Mouse (Mus musculus) stomach, embryonic 14.5 days (tissue): ENCODE measurements around the gene Tsfm. TPM values are rescaled to one million over a fixed set of nuclear protein-coding genes. Genes with fewer than 3 reads are reported as not detected.

ENCODE experiments used
- ATAC-seq: fragments of 200-750 bp; cut with Nextera tagmentation; 2 replicates; pipeline ENCODE4 v1.8.0; 2017; ENCODE audit warnings: low read depth, moderate TSS enrichment; ENCODE audit not compliant: insufficient number of reproducible peaks, insufficient read depth, low FRiP score
- H3K27ac ChIP-seq: fragments of 300-500 bp; sonication (generic); 2 replicates; pipeline ENCODE4 v1.5.1; 2014; ENCODE audit warnings: mild to moderate bottlenecking, low read length, moderate library complexity, mixed read lengths
- H3K27me3 ChIP-seq: fragments of 300-500 bp; sonication (generic); 2 replicates; pipeline ENCODE4 v1.6.1; 2014; ENCODE audit warnings: low read length, control low read depth, mixed read lengths; ENCODE audit not compliant: control insufficient read depth, insufficient read depth
- H3K36me3 ChIP-seq: fragments of 300-500 bp; sonication (generic); 2 replicates; pipeline ENCODE4 v1.6.1; 2014; ENCODE audit warnings: mild to moderate bottlenecking, control low read depth, low read length, moderate library complexity, mixed read lengths; ENCODE audit not compliant: control insufficient read depth, insufficient read depth
- H3K4me1 ChIP-seq: fragments of 300-500 bp; sonication (generic); 2 replicates; pipeline ENCODE4 v1.6.1; 2014; ENCODE audit warnings: low read length, control low read depth, mixed read lengths; ENCODE audit not compliant: control insufficient read depth, insufficient read depth
- H3K4me2 ChIP-seq: fragments of 300-500 bp; sonication (generic); replicated peaks from 2 replicates; pipeline ENCODE4 v1.6.1; 2014; ENCODE audit warnings: low read depth, low read length, control low read depth
- H3K4me3 ChIP-seq: fragments of 300-500 bp; sonication (generic); 2 replicates; pipeline ENCODE4 v1.5.1; 2014; ENCODE audit warnings: low read depth, low read length, control low read depth
- H3K9ac ChIP-seq: fragments of 300-500 bp; sonication (generic); replicated peaks from 2 replicates; pipeline ENCODE4 v1.6.1; 2014; ENCODE audit warnings: low read depth, mild to moderate bottlenecking, control low read depth, low read length, moderate library complexity, mixed read lengths
- H3K9me3 ChIP-seq: fragments of 300-500 bp; sonication (generic); 2 replicates; pipeline ENCODE4 v1.6.1; 2016; ENCODE audit warnings: low read depth, low read length, control low read depth; ENCODE audit not compliant: control insufficient read depth
- WGBS: fragments of 180-500 bp; shearing (Covaris S2); extraction: QIAGEN DNeasy Blood & Tissue Kit; methylation state at CpG from one replicate; pipeline ENCODE4 v1.1.7; 2014; 5-methylcytosine and 5-hydroxymethylcytosine counted together
- polyA plus RNA-seq: library from polyadenylated mRNA; unstranded; fragments of >200 nt; fragmentation: Nextera tagmentation; extraction: Ambion mirVana; gene quantifications from 2 replicates; pipeline ENCODE4 v1.2.1, GENCODE M21; 2014

The Tsfm gene
- polyA plus RNA-seq, 1 experiment from 2014 or later: 83.7 TPM

- 67% methylated on average over 3 of the region's 3 CpGs for WGBS
- no peaks in the 10 kb centered on the region for H3K27me3 ChIP-seq
- no peaks in the 10 kb centered on the region for H3K9me3 ChIP-seq
- H3K4me2 ChIP-seq: no peak overlapping the region
- H3K36me3 ChIP-seq: peaks cover 54% of the 10 kb centered on the region
- ATAC-seq: no peak
- no peak overlapping the region for H3K4me3 ChIP-seq
- no peak overlapping the region for H3K27ac ChIP-seq
- H3K4me1 ChIP-seq: peaks cover 25% of the 10 kb centered on the region
- H3K9ac ChIP-seq: no peak overlapping the region
Observed at GRCm38 (mm10) chr10:126991676-126992075, 39.0 kb downstream of the Tsfm start.

DNA sequence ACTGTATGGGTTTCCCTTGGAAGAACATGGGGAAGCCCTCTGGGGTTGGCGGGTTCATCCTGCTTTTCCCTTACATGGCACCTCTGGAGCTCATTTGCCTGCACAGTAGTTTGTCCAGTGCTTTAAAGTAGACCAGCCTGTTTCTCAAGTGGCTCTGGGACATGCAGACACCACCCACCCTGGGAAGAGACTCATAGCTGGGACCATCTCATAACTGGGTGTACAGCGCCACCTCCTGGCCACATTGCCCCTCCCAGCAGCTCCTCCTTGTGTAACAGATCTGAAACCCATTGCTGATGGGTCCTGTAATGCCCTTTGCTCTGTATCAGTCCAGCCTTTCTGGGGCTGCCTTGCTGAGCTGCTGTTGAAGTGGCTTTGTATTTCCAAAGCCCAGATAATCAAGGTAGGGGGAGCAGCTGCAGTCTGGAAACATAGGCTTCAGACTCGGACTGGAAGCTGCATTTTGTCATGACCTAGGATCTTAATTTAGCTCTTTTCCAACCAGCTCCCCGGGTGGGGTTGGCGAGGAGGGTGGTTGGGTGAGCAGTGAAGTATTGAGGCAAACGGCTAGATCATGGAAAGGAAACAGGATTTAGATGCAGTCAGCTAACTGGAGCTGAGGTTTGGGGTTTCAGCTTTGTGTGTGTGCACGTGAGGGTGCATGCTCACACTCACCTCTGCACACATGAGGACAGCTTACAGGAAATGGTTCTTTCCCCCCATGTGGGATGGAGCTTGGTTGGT is 40.2 kb downstream of the Tsfm start:
- Histone ChIP-seq H3K9ac (no peak overlapping the region), H3K27me3 (no peaks in the 10 kb centered on the region), H3K9me3 (no peaks in the 10 kb centered on the region), H3K27ac (no peak overlapping the region), H3K36me3 (peaks cover 47% of the 10 kb centered on the region), H3K4me3 (no peak overlapping the region), H3K4me2 (no peak overlapping the region), H3K4me1 (peaks cover 37% of the 10 kb centered on the region)
- WGBS: 59% methylated on average over 7 of the region's 7 CpGs
- ATAC-seq: peak; percentile 71

- H3K9ac ChIP-seq: no peak overlapping the region
- no peak for ATAC-seq
- H3K27ac ChIP-seq: peak overlapping the region; percentile 58; the same call in 1 of the 2 replicates
- no peaks in the 10 kb centered on the region for H3K9me3 ChIP-seq
- peaks cover 29% of the 10 kb centered on the region for H3K36me3 ChIP-seq
- H3K4me3 ChIP-seq: no peak overlapping the region
- H3K4me2 ChIP-seq: no peak overlapping the region
- 60% methylated on average over 5 of the region's 5 CpGs for WGBS
- peaks cover 56% of the 10 kb centered on the region for H3K4me1 ChIP-seq
- no peaks in the 10 kb centered on the region for H3K27me3 ChIP-seq
Observed at GRCm38 (mm10) chr10:126988513-126989165, 42.0 kb downstream of the Tsfm start.

DNA sequence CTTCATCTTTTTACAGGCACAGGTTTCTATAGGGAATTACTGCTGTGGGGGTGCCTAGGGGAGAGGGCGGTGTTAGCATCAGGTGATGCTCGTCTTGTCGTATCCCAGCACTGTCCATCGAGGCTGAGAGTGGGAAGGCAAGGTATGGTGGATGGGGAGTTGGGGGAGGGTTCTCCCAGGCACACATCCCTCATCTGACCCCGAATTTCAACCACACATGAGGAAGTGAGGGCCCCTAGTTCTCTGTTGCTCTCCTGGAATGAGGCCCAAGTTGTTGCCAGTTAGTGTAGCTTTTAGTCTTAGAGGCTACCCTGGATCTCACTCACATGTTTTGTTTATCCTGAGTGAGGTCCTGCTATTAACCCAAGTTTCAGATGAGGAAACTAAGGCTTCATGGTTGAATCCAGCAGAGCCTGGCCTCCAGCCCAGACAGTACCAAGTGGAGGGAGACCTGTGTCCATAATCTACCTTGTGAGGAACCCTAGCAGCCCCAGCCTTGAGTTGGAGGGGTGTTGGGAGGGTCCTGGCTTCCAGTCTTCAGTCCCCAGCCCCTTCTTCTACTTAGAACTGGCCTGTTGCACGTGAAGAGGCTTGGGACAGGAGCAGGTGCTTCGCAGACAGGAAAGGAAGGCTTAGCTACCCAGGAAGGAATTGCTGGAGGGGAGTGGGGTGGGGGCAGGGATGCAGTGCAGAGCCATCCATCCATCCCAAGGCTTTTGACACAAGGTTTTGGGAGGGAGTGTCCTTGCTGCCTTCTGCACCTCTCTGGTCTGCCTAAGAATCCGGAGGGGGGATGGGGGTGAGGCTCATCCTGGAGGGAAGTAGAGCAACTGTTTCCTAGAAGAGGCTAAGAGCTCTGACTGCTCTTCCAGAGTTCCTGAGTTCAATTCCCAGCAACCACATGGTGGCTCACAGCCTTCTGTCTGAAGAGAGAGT is 43.2 kb downstream of the Tsfm start:
- 0 out of 2 replicates have a peak overlapping the region, but pooled peaks have one; percentile 2 for H3K4me3 ChIP-seq
- H3K36me3 ChIP-seq: peaks cover 17% of the 10 kb centered on the region
- H3K9ac ChIP-seq: no peak overlapping the region
- H3K27ac ChIP-seq: peak overlapping the region; percentile 86
- H3K4me2 ChIP-seq: peak overlapping the region; percentile 20; the same call in 1 of the 2 replicates
- H3K27me3 ChIP-seq: no peaks in the 10 kb centered on the region
- H3K4me1 ChIP-seq: peaks cover 68% of the 10 kb centered on the region
- no peak for ATAC-seq
- 47% methylated on average over 8 of the region's 8 CpGs for WGBS
- H3K9me3 ChIP-seq: no peaks in the 10 kb centered on the region

DNA sequence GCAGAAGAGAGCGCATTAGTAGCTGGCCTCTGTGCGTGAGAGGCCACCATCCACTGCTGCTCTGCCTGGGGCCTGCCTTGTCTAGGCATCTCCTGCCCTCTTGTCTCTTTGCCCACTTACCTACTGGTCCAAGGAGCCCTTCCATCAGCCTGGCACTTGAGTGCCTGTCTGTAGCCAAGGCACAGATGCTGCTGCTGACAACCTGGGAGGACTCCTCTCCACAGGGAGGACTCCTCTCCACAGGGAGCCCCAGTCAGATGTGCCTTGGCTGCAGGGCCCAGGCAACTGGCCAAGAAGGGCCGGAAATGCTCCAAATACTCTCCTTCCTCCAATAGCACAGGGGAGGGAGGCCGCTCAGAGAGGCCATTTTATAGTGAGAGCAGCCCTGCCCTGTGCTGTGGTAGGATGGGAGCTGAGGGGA is 44.1 kb downstream of the Tsfm start:
- H3K27ac ChIP-seq: peak overlapping the region; percentile 86
- H3K4me1 ChIP-seq: peaks cover 77% of the 10 kb centered on the region
- no peaks in the 10 kb centered on the region for H3K9me3 ChIP-seq
- H3K4me2 ChIP-seq: peak overlapping the region; percentile 20; the same call in 1 of the 2 replicates
- peak; percentile 42; the same call in 1 of the 2 replicates for ATAC-seq
- peaks cover 8% of the 10 kb centered on the region; the same call in 1 of the 2 replicates for H3K36me3 ChIP-seq
- H3K9ac ChIP-seq: peak overlapping the region; percentile 6; the same call in 1 of the 2 replicates
- WGBS: 40% methylated on average over 4 of the region's 4 CpGs
- 0 out of 2 replicates have a peak overlapping the region, but pooled peaks have one; percentile 2 for H3K4me3 ChIP-seq
- H3K27me3 ChIP-seq: no peaks in the 10 kb centered on the region

GRCm38 (mm10) chr10:126985579-126985978 is 45.1 kb downstream of the Tsfm start:
- Histone ChIP-seq H3K9me3 (no peaks in the 10 kb centered on the region), H3K9ac (no peak overlapping the region), H3K4me3 (no peak overlapping the region), H3K4me2 (no peak overlapping the region), H3K36me3 (peaks cover 4% of the 10 kb centered on the region; the same call in 1 of the 2 replicates), H3K27me3 (no peaks in the 10 kb centered on the region), H3K4me1 (peaks cover 86% of the 10 kb centered on the region), H3K27ac (peak overlapping the region; percentile 86)
- ATAC-seq: no peak
- 91% methylated on average over 9 of the region's 9 CpGs for WGBS

- Histone ChIP-seq H3K4me1 (peaks cover 85% of the 10 kb centered on the region), H3K9me3 (no peaks in the 10 kb centered on the region), H3K27me3 (no peaks in the 10 kb centered on the region), H3K4me3 (no peak overlapping the region), H3K27ac (peak overlapping the region; percentile 35), H3K36me3 (peaks cover 4% of the 10 kb centered on the region; the same call in 1 of the 2 replicates), H3K9ac (no peak overlapping the region), H3K4me2 (no peak overlapping the region)
- ATAC-seq: no peak
- 82% methylated on average over 4 of the region's 4 CpGs for WGBS
Observed at GRCm38 (mm10) chr10:126985127-126985526, 45.5 kb downstream of the Tsfm start.
